9 mouse cellular contexts compared by ENCODE assay signal in genomic region chr1:194660426-194661119, GRCm38 (mm10). TPM values are rescaled to one million over a fixed set of nuclear protein-coding genes. Genes with fewer than 3 reads are reported as not detected.
DNase-seq lines count a peak whose midpoint lies in the region; ATAC-seq and TF ChIP-seq lines count a peak whose summit lies in the region.
"Had no signal": no experiment of that assay in that cellular context is flagged by ENCODE, and none has a peak within 500 bp of the region (broad histone marks: within the 10 kb centered on the region; RNA-seq: fewer than 3 reads in every experiment).

No protein-coding gene starts in this region.

- DNase-seq in Muller cell, postnatal 12 days (ENCODE audit: inconsistent ontology term): peak; percentile 87
- DNase-seq in heart, postnatal 4 days: peak; percentile 61
- no peak for DNase-seq in liver, embryonic 14.5 days (ENCODE audit: low read depth in 3 of 3, low spot score in 3 of 3)
- no peak for DNase-seq in layer of hippocampus, adult 18-20 months (ENCODE audit: low spot score in 2 of 2)
- no peak for DNase-seq in thymus, postnatal 25 days
- no peak for DNase-seq in thymus, postnatal 0 days (ENCODE audit: low spot score)

- 68% methylated on average over 3 of the region's 3 CpGs for WGBS in liver, embryonic 14.5 days (ENCODE audit: insufficient replicate concordance)

- H3K9ac ChIP-seq in liver, embryonic 14.5 days (replicated peaks): no peak overlapping the region
- H3K9ac ChIP-seq: neural tube, embryonic 12.5 days had no signal

- ATAC-seq in liver, embryonic 14.5 days (ENCODE audit: insufficient read depth): peak; percentile 49; the same call in 1 of the 2 replicates
- no peak for ATAC-seq in cerebellum, adult (ENCODE audit: insufficient number of reproducible peaks, low FRiP score, low TSS enrichment)

- no peaks in the 10 kb centered on the region for H3K36me3 ChIP-seq in liver, embryonic 14.5 days (replicated peaks; ENCODE audit: control insufficient read depth, insufficient read depth, low read depth)

- H3K9me3 ChIP-seq in liver, embryonic 14.5 days (ENCODE audit: control insufficient read depth, low read length): no peaks in the 10 kb centered on the region
- H3K9me3 ChIP-seq: neural tube, embryonic 12.5 days had no signal

- no peak overlapping the region for H3K4me3 ChIP-seq in brown adipose tissue, adult 24 weeks (ENCODE audit: insufficient read depth, low read depth, low read length)
- no peak overlapping the region for H3K4me3 ChIP-seq in liver, embryonic 14.5 days (ENCODE audit: insufficient read depth in 1 of 2, low read depth in 2 of 2, low read length in 2 of 2)
- H3K4me3 ChIP-seq: neural tube, embryonic 12.5 days had no signal

- no peak overlapping the region for H3K4me2 ChIP-seq in liver, embryonic 14.5 days (ENCODE audit: low read depth)
- H3K4me2 ChIP-seq: neural tube, embryonic 12.5 days had no signal

- peaks cover 32% of the 10 kb centered on the region for H3K4me1 ChIP-seq in brown adipose tissue, adult 24 weeks (ENCODE audit: control insufficient read depth, insufficient read depth, insufficient read length, low read length)
- peaks cover 0 to 6% of the 10 kb centered on the region in 2 experiments; a peak in 2 of 4 replicates for H3K4me1 ChIP-seq in liver, embryonic 14.5 days (replicated peaks; ENCODE audit: control insufficient read depth in 2 of 2, insufficient read depth in 2 of 2, low read length in 1 of 2)

- no peak for TF ChIP-seq EP300 in liver, embryonic 14.5 days (IDR thresholded peaks at IDR 0.05; ENCODE audit: low read depth)

- no peaks in the 10 kb centered on the region for H3K27me3 ChIP-seq in liver, embryonic 14.5 days (ENCODE audit: control insufficient read depth, insufficient read depth, low read length)
- H3K27me3 ChIP-seq: neural tube, embryonic 12.5 days had no signal

- TF ChIP-seq CTCF in liver, embryonic 14.5 days (IDR thresholded peaks at IDR 0.05; ENCODE audit: low read depth): no peak

- peak overlapping the region; percentile 11 for H3K27ac ChIP-seq in brown adipose tissue, adult 24 weeks (replicated peaks; ENCODE audit: low read depth, low read length)
- no peak overlapping the region for H3K27ac ChIP-seq in liver, embryonic 14.5 days
- H3K27ac ChIP-seq: neural tube, embryonic 12.5 days had no signal

RNA-seq across cellular contexts. Expression of gene Plxna2, which starts 42.6 kb away (rescaled TPM):
- polyA plus RNA-seq in brown adipose tissue, adult 24 weeks (2012; ENCODE audit: insufficient read depth, insufficient read length, missing spikeins): 5.0 and 6.0 TPM in 2 replicates
- 10 to 100 TPM; 23.7 to 24.7 TPM for total RNA-seq in heart, postnatal 4 days (2021)
- 1.1 TPM in 2 replicates for polyA plus RNA-seq in liver, embryonic 14.5 days (2012; rRNA removed)
- 1.2 and 1.9 TPM in 2 replicates for polyA plus RNA-seq in liver, embryonic 14.5 days (2014; fragmentation: Nextera tagmentation; extraction: Ambion mirVana)
- 10 to 100 TPM; 62.3 to 66.4 TPM for total RNA-seq in layer of hippocampus, adult 18-20 months (2021)
- 0.87 and 0.95 TPM in 2 replicates for polyA plus RNA-seq in thymus, postnatal 0 days (2015; fragmentation: Nextera tagmentation; extraction: Ambion mirVana)

Comparison
In these comparisons a context has a peak if more than half of its experiments do, and no peak if none do; other contexts are left out.
1. DNase-seq: peak in Muller cell, postnatal 12 days (single experiment) and heart, postnatal 4 days (single experiment); none in liver, embryonic 14.5 days (0 of 3), layer of hippocampus, adult 18-20 months (0 of 2), thymus, postnatal 25 days (single experiment) and thymus, postnatal 0 days (single experiment).